Mouse (Mus musculus) forelimb bud, embryonic 11.5 days (tissue): ENCODE results near the gene Smim9.
A peak's percentile ranks its signal among the peaks of the same experiment; 100 is the strongest.
"Not testable (repeated sequence)": the region's sequence is repeated elsewhere in the genome, so short reads cannot be mapped to it uniquely, and the experiment has no call there.

ENCODE experiments used
- DNase-seq: peaks from one replicate; pipeline ENCODE4 v3.0.0-alpha.2; 2012; ENCODE audit warnings: low read depth, low spot score

The Smim9 gene

DNA sequence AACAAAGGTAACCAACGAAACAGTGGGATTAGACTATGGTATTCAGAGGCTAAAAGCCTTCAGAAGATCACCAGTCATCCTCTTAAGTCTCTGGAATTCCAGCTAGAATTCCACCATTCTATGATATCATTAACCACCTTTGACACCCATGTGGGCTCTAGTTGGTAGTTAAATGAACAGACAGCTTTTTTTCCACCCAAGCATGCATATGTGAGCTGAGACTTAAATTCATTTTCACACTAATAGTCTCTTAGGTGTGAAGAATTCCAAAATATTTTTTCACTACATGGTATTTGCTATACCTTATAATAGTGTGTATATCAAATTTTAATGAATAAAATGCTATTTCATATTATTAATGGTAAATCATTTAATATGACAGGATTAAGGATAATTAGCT lies at the start of gene Smim9:
Gene Smim9 (minus strand): TSS at position 101 of the 400 bp plus-strand sequence.
- DNase-seq: no peak

DNA sequence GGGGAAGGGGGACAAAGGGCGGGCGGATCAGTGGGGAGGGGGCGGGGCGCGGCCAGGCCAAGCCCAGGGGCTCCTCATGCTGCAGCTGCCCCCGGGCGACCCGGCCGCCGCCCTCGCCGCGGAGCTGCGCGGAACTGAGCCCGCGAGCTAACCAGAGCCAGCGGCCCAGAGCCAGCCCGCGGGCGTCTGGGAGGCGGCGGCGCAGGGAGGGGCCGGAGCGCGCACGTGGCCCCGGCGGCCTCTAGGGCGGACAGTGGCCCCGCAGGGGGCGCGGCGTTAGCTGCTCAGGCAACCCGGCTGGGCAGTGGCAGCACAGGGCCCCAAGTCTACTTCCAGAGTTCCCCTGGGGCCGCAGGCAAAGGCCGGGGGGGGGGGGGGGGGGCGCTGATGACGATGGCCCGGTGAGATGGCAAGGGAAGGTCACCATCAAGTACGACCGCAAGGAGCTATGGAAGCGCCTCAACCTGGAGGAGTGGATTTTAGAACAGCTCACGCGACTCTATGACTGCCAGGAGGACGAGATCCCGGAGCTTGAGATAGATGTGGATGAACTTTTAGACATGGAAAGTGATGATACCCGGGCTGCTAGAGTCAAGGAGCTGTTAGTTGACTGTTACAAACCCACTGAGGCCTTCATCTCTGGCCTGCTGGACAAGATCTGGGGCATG lies 7.9 kb downstream of the Smim9 start:
- DNase-seq: peak; percentile 8

DNA sequence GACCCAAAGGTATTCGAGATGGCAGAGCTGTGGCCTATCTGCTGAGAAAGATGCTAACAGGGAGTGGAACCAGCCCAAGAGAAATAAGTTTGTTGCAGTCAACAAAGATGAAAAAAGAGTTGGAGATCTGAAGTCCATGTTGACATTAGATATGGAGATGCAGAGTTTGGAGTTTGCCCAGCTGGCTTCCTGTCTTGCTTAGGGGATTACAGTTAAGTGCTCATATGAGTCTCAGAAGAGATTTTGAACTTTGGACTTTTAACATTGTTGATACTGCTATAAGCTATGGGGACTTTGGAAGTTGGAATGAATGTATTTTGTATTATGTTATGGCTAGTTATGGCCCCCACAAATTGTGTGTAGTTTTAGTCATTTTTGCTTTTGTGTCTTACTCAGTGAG lies 11.3 kb downstream of the Smim9 start:
- DNase-seq: no peak

DNA sequence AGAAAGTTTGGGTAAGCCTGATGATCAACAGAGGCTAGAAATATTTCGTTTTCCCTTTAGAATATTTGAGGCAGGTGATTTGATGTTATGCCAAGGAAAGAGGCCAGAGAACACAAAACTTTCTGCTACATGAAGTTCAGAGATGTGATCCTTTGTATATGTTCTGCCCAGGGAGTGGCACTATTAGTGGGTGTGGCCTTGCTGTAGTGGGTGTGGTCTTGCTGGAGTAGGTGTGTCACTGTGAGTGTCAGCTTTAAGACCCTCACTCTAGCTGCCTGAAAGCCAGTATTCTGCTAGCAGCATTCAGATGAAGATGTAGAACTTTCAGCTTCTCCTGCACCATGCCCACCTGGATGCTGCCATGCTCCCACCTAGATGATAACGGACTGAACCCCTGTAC lies 13.3 kb downstream of the Smim9 start:
- DNase-seq: no peak

DNA sequence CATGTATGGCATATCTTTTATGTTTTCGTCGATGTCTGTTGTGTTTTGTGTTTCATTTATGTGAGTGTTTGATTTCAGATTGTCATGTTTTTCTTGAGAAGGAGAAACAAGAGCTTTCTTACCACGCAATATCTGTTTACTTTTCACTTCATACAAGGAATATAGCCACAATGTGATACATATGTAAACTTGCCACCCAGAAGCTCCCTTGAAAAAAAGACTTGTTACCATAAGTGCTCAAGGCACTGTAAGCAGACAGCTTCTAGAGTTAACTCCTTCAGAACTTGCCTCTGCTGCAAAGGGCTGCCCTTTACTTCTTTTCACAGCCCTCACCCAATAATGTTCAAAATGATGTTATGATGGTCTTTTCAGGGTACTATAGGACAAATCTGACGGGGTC lies 15.2 kb downstream of the Smim9 start:
- no peak for DNase-seq

DNA sequence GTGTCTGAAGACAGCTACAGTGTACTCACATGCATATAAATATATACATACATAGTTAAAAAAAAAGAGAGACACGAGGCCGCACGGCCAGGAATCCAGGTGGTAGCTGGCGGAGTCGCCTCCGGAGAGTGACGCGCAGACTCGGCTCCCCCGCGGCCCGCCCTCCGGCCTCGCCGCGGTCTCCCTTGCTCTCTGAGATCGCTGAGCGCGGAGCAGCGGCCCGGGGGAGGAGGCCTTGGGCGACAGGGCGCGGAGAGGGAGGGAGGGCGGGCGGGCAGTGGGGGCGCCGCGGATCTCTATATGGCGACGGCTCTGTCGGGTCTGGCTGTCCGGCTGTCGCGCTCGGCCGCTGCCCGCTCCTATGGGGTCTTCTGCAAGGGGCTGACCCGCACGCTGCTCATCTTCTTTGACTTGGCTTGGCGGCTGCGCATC lies 20.4 kb downstream of the Smim9 start:
- DNase-seq: not testable (repeated sequence)

DNA sequence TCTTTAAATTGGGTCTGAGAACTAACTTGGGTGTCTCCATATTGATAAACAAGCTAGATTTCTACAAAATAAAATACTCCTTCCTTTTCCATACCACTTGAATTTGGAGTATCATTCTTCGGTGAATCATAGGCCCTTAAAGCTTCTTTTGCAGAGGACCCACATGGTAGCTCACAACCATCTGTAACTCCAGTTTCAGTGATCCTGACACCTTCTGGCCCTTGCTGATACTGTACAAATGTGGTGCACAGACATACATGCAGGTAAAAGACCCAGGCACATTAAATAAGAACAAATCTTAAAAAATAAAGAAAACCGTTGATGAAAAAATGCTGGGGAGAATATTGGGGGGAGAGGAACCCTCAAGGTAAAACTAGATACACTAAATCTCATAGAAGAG lies 25.4 kb downstream of the Smim9 start:
- DNase-seq: no peak

DNA sequence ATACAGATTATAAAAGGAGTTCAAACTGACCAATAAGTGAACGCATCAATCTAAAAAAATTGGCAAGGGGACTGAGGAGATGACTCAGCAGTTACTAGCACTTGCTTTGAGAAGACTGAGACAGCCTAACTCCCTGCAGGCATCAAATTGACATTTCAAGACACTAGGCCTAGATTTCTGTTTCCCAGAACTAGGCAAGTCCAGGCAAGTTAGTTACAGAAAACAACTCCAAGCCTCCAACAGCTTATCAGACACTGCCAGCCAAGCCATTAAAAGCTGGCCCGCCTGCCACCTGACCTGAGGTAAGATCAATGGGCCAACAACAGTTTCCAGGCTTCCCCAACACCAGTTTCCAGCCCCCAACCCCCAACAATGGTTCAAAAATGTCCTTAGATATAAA lies 25.8 kb downstream of the Smim9 start:
- no peak for DNase-seq

DNA sequence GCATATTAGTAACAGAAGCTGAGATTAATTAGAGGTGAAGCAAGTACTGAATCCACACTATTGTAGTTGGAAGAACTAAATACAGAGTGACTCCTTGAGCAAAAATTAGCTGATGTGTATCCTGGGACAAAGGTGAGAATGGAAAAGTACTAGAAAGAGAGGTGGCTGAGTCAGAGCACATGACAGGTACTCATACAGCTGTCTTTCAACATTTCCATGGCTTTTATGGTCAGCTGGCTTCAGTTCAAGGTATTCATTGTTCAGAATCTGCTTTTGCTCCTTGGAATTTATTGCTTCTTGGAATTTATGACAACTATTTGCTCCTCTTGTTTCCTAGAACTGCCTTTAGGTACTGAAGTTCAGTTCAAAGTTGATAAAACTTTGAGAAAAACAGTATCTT lies 26.6 kb downstream of the Smim9 start:
- DNase-seq: no peak

DNA sequence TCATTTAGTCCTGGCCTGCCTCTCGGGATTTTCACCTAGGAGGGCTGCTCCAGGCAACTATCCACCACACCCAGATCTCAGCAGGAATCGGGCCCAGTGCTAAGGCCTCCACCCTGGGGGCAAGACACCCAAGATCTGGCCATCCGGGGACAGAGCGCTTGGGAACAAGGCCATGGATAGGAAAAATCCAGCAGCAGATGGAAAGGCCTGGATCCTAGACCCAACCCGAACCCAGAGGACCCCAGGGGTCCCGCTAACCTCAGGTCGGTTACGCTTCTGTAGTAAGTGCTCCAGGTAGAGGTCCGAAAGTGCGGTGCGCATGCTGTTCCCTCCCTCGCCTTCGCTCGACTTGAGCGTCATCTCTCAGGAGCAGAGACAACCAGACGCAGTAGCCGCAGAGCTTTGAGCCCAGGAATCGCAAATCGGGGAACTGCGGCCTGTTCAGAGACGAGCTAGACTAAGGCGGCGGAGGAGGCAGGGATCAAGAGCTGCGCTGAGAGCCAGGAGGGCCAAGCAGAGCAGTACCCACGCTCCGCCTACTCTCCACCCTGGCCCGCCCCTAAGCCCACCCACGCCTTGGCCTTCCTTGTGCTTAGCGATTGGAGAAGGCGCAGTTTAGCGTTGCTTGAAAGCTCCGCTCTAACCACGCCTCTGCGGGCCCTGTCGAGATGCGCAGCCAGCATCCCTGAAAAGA lies 33.0 kb downstream of the Smim9 start, which contains the start of gene Mpp1:
Gene Mpp1 (minus strand): TSS at position 550 of the 694 bp plus-strand sequence.
- DNase-seq: peak; percentile 70

DNA sequence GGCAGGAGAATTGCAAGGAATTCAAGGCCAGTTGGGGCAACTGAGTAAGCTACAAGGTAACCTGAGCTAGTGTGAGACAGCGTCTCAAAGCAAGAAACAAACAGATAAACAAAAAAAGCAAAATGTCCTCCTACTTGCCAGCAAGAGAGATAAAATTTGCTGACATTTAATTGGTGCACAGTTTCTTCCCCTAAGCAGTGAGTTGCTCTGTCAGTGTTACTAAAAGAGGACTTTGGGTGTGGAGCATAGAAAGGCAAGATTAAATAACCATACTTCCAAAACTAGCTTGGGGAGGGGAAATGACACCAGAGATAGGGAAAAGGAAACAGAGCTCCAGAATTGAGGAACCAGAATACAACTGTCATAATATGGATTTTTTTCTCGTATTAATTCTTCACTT lies 34.1 kb downstream of the Smim9 start:
- no peak for DNase-seq

DNA sequence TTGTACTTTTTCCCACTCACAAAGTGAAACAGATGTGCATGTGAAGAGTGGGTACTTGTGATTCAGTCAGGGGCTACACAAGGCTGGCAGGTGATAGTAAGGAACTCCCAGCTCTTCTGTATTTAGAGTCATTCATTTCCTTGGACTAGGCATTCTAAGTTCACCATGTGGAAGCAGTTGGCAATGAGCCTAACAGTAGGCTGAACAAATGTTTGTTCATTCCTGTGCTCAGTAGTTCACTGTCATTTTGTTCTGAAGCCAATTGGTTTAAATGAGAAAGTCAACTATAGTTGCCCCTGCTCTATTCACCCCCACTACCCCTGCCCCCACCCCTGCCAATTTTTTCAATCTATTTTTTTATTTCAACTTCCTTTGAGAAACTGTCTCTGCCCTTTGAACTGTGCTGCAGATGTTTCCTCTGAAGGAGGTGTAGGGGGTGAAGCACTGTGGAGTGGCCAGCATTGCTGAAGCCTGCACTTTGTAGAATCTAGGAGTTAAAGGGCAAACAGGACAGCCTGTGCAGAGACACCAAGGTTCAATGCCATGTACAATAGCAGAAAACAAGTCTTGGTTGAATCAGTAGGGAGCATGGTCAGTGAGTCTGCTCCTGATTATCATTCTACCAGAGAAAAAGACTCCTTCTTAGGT lies 35.1 kb downstream of the Smim9 start:
- DNase-seq: no peak

DNA sequence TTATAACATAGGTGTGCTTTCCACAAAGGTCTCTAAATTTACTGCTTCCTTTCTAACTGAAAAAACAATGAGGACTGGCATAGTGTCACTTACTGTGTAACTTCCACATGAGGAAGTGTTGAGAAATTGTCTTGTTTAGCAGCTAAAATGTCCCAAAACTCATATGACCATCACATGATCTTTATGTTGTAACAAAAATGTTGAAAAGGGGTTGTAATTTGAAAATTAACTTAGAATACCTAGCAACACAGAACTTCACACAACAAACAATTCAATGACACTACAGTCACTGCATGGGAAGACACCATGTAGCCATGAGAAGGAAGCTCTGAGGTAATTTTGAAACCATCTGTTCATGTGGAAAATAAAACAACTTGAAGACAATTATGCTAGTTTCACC lies 36.7 kb downstream of the Smim9 start:
- DNase-seq: no peak

DNA sequence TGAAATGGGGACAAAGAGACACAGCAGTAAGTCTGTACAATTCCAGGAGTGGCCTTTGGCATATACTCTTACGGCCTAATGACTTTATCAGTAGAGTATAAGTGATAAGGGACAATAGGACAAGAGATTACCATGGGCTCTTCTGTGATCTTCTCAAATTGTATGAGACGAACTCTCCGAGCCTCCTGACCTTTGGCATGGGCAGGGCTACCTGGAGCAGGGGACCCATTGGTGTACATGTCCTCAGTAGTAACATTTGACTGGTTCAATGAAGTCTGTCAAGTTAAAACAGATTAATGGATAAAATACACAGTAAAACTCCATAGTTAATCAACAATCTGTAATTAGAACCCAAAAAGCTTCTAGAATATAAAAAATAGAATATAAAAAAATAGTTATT lies 38.0 kb downstream of the Smim9 start:
- no peak for DNase-seq

DNA sequence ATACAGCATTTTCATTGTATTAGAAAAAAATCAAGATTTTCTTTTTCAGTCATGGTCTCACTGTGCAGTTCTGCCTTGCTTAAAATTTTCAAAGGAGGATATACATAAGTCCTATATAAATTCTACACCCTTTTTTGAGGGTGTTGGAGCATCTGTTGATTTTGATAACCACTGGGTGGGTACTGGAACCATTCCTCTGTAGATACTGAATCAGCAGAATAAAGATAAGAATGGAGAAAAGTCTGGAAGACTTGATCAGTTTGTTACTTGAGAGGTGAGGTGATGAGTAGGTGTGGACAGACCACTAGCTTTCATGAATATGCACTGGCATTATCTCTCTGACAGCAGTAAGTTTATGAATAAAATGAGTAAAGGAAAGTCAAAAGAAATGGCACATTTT lies 48.0 kb downstream of the Smim9 start:
- no peak for DNase-seq

DNA sequence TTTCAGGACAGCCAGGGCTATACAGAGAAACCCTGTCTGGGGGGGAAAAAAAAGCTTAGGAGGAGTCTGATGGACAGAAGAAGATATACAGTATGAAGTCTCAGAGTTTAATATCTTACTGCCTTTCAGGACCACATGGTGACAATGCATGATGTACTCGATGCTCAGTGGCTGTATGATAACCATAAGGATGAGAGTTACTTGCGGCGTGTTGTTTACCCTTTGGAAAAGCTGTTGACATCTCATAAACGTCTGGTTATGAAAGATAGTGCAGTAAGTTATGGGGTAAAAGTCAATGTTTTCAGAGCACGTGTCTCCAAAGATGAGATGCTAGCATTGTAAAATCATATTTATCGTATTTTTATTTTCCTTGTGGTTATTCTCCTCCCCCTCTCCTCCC lies 61.3 kb downstream of the Smim9 start:
- DNase-seq: no peak

DNA sequence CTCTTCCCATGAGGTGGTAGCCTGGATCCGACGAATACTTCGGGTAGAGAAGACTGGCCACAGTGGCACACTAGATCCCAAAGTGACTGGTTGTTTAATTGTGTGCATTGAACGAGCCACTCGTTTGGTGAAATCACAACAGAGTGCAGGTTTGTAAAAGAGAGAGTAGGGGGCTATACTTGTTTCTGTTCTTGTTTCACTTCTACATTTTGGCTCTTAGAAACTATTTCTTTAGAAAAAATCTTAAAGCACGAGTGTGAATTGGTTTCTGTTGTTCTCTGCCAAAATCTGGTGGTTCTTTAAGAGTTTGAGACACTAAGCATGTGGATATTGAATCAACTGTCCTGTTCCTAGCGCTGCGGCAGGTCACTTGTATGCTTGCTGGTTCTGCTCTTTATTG lies 64.8 kb downstream of the Smim9 start:
- no peak for DNase-seq

DNA sequence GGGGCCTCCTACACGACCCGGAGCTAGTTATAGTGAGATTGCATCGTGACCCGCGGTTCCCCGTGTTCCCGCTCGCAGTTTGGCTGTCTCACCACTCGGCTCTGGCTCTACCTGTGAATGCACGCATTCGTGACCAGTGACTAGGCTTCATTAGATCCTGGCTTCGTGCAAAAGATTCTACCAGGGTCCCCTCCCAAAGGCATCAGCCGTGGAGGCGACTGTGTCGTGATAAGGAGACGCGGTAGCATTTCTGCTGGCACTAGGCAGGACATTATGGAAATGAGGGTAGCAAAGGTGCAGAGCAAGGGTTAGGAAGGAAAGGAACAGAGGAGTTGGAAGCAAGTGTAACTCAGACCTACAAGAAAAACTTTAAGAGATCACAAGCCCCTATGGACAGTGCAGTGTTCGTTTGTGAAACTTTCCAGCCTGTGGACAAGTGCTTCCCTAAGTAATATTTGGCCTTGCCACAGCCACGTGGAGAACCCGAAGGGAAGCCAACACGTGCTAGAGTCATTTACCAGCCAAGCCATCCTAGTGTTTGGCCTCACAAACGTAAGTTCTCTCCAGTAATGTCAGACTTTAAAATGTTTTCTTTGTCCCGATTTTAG lies 67.3 kb downstream of the Smim9 start:
- no peak for DNase-seq
